Mouse (Mus musculus) embryonic facial prominence, embryonic 12.5 days (tissue): ENCODE results near the gene 4921504E06Rik. TPM values are rescaled to one million over a fixed set of nuclear protein-coding genes. Genes with fewer than 3 reads are reported as not detected.

ENCODE experiments used
- ATAC-seq: fragments of 200-750 bp; cut with Nextera tagmentation; 2 replicates; pipeline ENCODE4 v1.8.0; 2017; ENCODE audit not compliant: insufficient number of reproducible peaks, insufficient read depth, low FRiP score, low TSS enrichment
- H3K27ac ChIP-seq: fragments of 300-500 bp; sonication (generic); 2 replicates; pipeline ENCODE4 v1.5.1; 2016; ENCODE audit warnings: mild to moderate bottlenecking
- H3K27me3 ChIP-seq: fragments of 300-500 bp; sonication (generic); 2 replicates; pipeline ENCODE4 v1.6.1; 2016; ENCODE audit warnings: mild to moderate bottlenecking, moderate library complexity
- H3K36me3 ChIP-seq: fragments of 300-500 bp; sonication (generic); 2 replicates; pipeline ENCODE4 v1.6.1; 2016; ENCODE audit warnings: mild to moderate bottlenecking
- H3K4me1 ChIP-seq: fragments of 300-500 bp; sonication (generic); 2 replicates; pipeline ENCODE4 v1.6.1; 2016
- H3K4me2 ChIP-seq: fragments of 300-500 bp; sonication (generic); replicated peaks from 2 replicates; pipeline ENCODE4 v1.6.1; 2016; ENCODE audit warnings: mild to moderate bottlenecking, moderate library complexity
- H3K4me3 ChIP-seq: fragments of 300-500 bp; sonication (generic); 2 replicates; pipeline ENCODE4 v1.5.1; 2016; ENCODE audit warnings: mild to moderate bottlenecking
- H3K9ac ChIP-seq: fragments of 300-500 bp; sonication (generic); 2 replicates; pipeline ENCODE4 v1.6.1; 2016; ENCODE audit warnings: mild to moderate bottlenecking, moderate library complexity
- H3K9me3 ChIP-seq: fragments of 300-500 bp; sonication (generic); 2 replicates; pipeline ENCODE4 v1.6.1; 2016; ENCODE audit warnings: mild to moderate bottlenecking, moderate library complexity
- WGBS: fragments of 180-500 bp; shearing (Covaris S2); methylation state at CpG from one replicate; pipeline ENCODE4 v1.1.7; 2016; 5-methylcytosine and 5-hydroxymethylcytosine counted together
- polyA plus RNA-seq: library from polyadenylated mRNA; unstranded; fragments of >200 nt; fragmentation: Nextera tagmentation; extraction: Ambion mirVana; gene quantifications from 2 replicates; pipeline ENCODE4 v1.2.1, GENCODE M21; 2016

Gene 4921504E06Rik
- polyA plus RNA-seq, 1 experiment from 2014 or later: not detected

- H3K9me3 ChIP-seq: no peaks in the 10 kb centered on the region
- H3K36me3 ChIP-seq: no peaks in the 10 kb centered on the region
- no peaks in the 10 kb centered on the region for H3K27me3 ChIP-seq
- H3K9ac ChIP-seq: no peak overlapping the region
- no peak overlapping the region for H3K4me3 ChIP-seq
- no peak overlapping the region for H3K27ac ChIP-seq
- H3K4me1 ChIP-seq: peaks cover 10% of the 10 kb centered on the region; the same call in 1 of the 2 replicates
- H3K4me2 ChIP-seq: no peak overlapping the region
- no peak for ATAC-seq
- WGBS: 69% methylated on average over 2 of the region's 2 CpGs
Measured at GRCm38 (mm10) chr2:19551396-19551795, 2.3 kb downstream of the 4921504E06Rik start.

GRCm38 (mm10) chr2:19540906-19541305, 12.8 kb downstream of the 4921504E06Rik start:
- no peak overlapping the region for H3K4me3 ChIP-seq
- 62% methylated on average over 1 of the region's 1 CpGs for WGBS
- H3K27me3 ChIP-seq: no peaks in the 10 kb centered on the region

GRCm38 (mm10) chr2:19529428-19529827, 24.3 kb downstream of the 4921504E06Rik start:
- no peaks in the 10 kb centered on the region for H3K27me3 ChIP-seq
- 77% methylated on average over 2 of the region's 2 CpGs for WGBS
- H3K27ac ChIP-seq: no peak overlapping the region
- H3K4me2 ChIP-seq: no peak overlapping the region
- H3K9me3 ChIP-seq: no peaks in the 10 kb centered on the region
- H3K4me3 ChIP-seq: no peak overlapping the region
- no peaks in the 10 kb centered on the region for H3K36me3 ChIP-seq
- no peaks in the 10 kb centered on the region for H3K4me1 ChIP-seq
- no peak overlapping the region for H3K9ac ChIP-seq
- ATAC-seq: no peak

More at GRCm38 (mm10) chr2:19540906-19541305, 12.8 kb downstream of the 4921504E06Rik start:
- H3K4me1 ChIP-seq: no peaks in the 10 kb centered on the region
- H3K9ac ChIP-seq: no peak overlapping the region
- H3K27ac ChIP-seq: no peak overlapping the region
- H3K36me3 ChIP-seq: no peaks in the 10 kb centered on the region
- H3K4me2 ChIP-seq: no peak overlapping the region
- ATAC-seq: no peak
- no peaks in the 10 kb centered on the region for H3K9me3 ChIP-seq

GRCm38 (mm10) chr2:19528797-19529196, 24.9 kb downstream of the 4921504E06Rik start:
- ATAC-seq: no peak
- Histone ChIP-seq H3K36me3 (no peaks in the 10 kb centered on the region), H3K27ac (no peak overlapping the region), H3K4me3 (no peak overlapping the region), H3K4me1 (no peaks in the 10 kb centered on the region), H3K9ac (no peak overlapping the region), H3K9me3 (no peaks in the 10 kb centered on the region), H3K4me2 (no peak overlapping the region), H3K27me3 (no peaks in the 10 kb centered on the region)
- 0% methylated on average over 1 of the region's 1 CpGs for WGBS

- H3K27ac ChIP-seq: no peak overlapping the region
- no peak overlapping the region for H3K4me2 ChIP-seq
- peaks cover 9% of the 10 kb centered on the region; the same call in 1 of the 2 replicates for H3K27me3 ChIP-seq
- no peaks in the 10 kb centered on the region for H3K4me1 ChIP-seq
- WGBS: 75% methylated on average over 5 of the region's 5 CpGs
- no peak for ATAC-seq
- no peaks in the 10 kb centered on the region for H3K9me3 ChIP-seq
- H3K36me3 ChIP-seq: no peaks in the 10 kb centered on the region
- H3K4me3 ChIP-seq: no peak overlapping the region
- no peak overlapping the region for H3K9ac ChIP-seq
Measured at GRCm38 (mm10) chr2:19524071-19524470, 29.6 kb downstream of the 4921504E06Rik start.

- no peak overlapping the region for H3K4me3 ChIP-seq
- H3K27ac ChIP-seq: no peak overlapping the region
- no peaks in the 10 kb centered on the region for H3K9me3 ChIP-seq
- H3K4me2 ChIP-seq: no peak overlapping the region
- no peak overlapping the region for H3K9ac ChIP-seq
- H3K4me1 ChIP-seq: no peaks in the 10 kb centered on the region
- no peaks in the 10 kb centered on the region for H3K36me3 ChIP-seq
- ATAC-seq: no peak
- H3K27me3 ChIP-seq: peaks cover 13% of the 10 kb centered on the region; the same call in 1 of the 2 replicates
- WGBS: 29% methylated on average over 6 of the region's 7 CpGs
Measured at GRCm38 (mm10) chr2:19521662-19522061, 32.1 kb downstream of the 4921504E06Rik start.

- no peak for ATAC-seq
- H3K36me3 ChIP-seq: no peaks in the 10 kb centered on the region
- no peak overlapping the region for H3K4me2 ChIP-seq
- H3K9ac ChIP-seq: no peak overlapping the region
- H3K9me3 ChIP-seq: no peaks in the 10 kb centered on the region
- peaks cover 13% of the 10 kb centered on the region; the same call in 1 of the 2 replicates for H3K27me3 ChIP-seq
- no peaks in the 10 kb centered on the region for H3K4me1 ChIP-seq
- H3K27ac ChIP-seq: no peak overlapping the region
- 85% methylated on average over 2 of the region's 2 CpGs for WGBS
- no peak overlapping the region for H3K4me3 ChIP-seq
Measured at GRCm38 (mm10) chr2:19520617-19521016, 33.1 kb downstream of the 4921504E06Rik start.

GRCm38 (mm10) chr2:19519768-19520167, 33.9 kb downstream of the 4921504E06Rik start:
- 6% methylated on average over 7 of the region's 7 CpGs for WGBS
- H3K27ac ChIP-seq: no peak overlapping the region
- H3K27me3 ChIP-seq: peaks cover 13% of the 10 kb centered on the region; the same call in 1 of the 2 replicates
- no peak overlapping the region for H3K4me3 ChIP-seq
- H3K9me3 ChIP-seq: no peaks in the 10 kb centered on the region
- H3K36me3 ChIP-seq: no peaks in the 10 kb centered on the region
- H3K4me2 ChIP-seq: no peak overlapping the region
- no peaks in the 10 kb centered on the region for H3K4me1 ChIP-seq
- no peak for ATAC-seq
- no peak overlapping the region for H3K9ac ChIP-seq

GRCm38 (mm10) chr2:19517952-19518351, 35.8 kb downstream of the 4921504E06Rik start:
- peaks cover 13% of the 10 kb centered on the region; the same call in 1 of the 2 replicates for H3K27me3 ChIP-seq
- H3K9me3 ChIP-seq: no peaks in the 10 kb centered on the region
- H3K36me3 ChIP-seq: no peaks in the 10 kb centered on the region
- no peak overlapping the region for H3K4me2 ChIP-seq
- no peaks in the 10 kb centered on the region for H3K4me1 ChIP-seq
- no peak overlapping the region for H3K9ac ChIP-seq
- 47% methylated on average over 13 of the region's 13 CpGs for WGBS
- ATAC-seq: no peak
- H3K27ac ChIP-seq: no peak overlapping the region
- no peak overlapping the region for H3K4me3 ChIP-seq

GRCm38 (mm10) chr2:19512381-19512780, 41.3 kb downstream of the 4921504E06Rik start:
- no peak overlapping the region for H3K27ac ChIP-seq
- H3K9me3 ChIP-seq: no peaks in the 10 kb centered on the region
- ATAC-seq: no peak
- WGBS: 69% methylated on average over 5 of the region's 5 CpGs
- H3K27me3 ChIP-seq: no peaks in the 10 kb centered on the region
- no peak overlapping the region for H3K9ac ChIP-seq
- H3K4me3 ChIP-seq: no peak overlapping the region
- H3K4me1 ChIP-seq: no peaks in the 10 kb centered on the region
- H3K4me2 ChIP-seq: no peak overlapping the region
- H3K36me3 ChIP-seq: no peaks in the 10 kb centered on the region

GRCm38 (mm10) chr2:19511032-19511431, 42.7 kb downstream of the 4921504E06Rik start:
- WGBS: 54% methylated on average over 5 of the region's 5 CpGs
- H3K36me3 ChIP-seq: no peaks in the 10 kb centered on the region
- ATAC-seq: no peak
- H3K9ac ChIP-seq: no peak overlapping the region
- no peaks in the 10 kb centered on the region for H3K9me3 ChIP-seq
- H3K27me3 ChIP-seq: no peaks in the 10 kb centered on the region
- no peak overlapping the region for H3K4me3 ChIP-seq
- no peaks in the 10 kb centered on the region for H3K4me1 ChIP-seq
- no peak overlapping the region for H3K4me2 ChIP-seq
- no peak overlapping the region for H3K27ac ChIP-seq

GRCm38 (mm10) chr2:19505744-19506143, 48.0 kb downstream of the 4921504E06Rik start:
- 83% methylated on average over 1 of the region's 1 CpGs for WGBS
- H3K27me3 ChIP-seq: no peaks in the 10 kb centered on the region
- no peak overlapping the region for H3K27ac ChIP-seq
- H3K4me1 ChIP-seq: no peaks in the 10 kb centered on the region
- H3K9ac ChIP-seq: no peak overlapping the region
- no peak for ATAC-seq
- H3K4me3 ChIP-seq: no peak overlapping the region
- no peaks in the 10 kb centered on the region for H3K36me3 ChIP-seq
- H3K9me3 ChIP-seq: no peaks in the 10 kb centered on the region
- H3K4me2 ChIP-seq: no peak overlapping the region

- Histone ChIP-seq H3K36me3 (no peaks in the 10 kb centered on the region), H3K9ac (no peak overlapping the region), H3K4me3 (no peak overlapping the region), H3K4me2 (no peak overlapping the region), H3K27me3 (no peaks in the 10 kb centered on the region), H3K4me1 (no peaks in the 10 kb centered on the region), H3K9me3 (no peaks in the 10 kb centered on the region), H3K27ac (no peak overlapping the region)
- WGBS: 60% methylated on average over 3 of the region's 3 CpGs
- ATAC-seq: no peak
Measured at GRCm38 (mm10) chr2:19490262-19490661, 63.5 kb downstream of the 4921504E06Rik start.
